In the genomic region with DNA sequence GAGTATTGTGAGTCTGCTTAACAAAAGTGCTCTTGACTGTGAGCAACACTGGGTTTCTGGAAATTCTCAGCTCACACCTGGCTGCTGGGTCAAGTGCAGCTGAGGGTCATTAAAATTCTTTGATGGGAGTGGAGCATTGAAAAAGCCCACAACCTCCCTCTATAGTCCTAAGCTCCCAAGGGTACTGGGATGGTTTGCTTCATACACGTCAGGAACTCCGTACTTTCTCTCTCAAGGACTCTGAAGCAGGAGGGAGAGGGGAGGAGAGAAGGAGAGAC, we compare ENCODE assay signal across 14 mouse cellular contexts. TPM values are rescaled to one million over a fixed set of nuclear protein-coding genes. Genes with fewer than 3 reads are reported as not detected.
DNase-seq lines count a peak whose midpoint lies in the region; ATAC-seq and TF ChIP-seq lines count a peak whose summit lies in the region.
"Had no signal": no experiment of that assay in that cellular context is flagged by ENCODE, and none has a peak within 500 bp of the region (broad histone marks: within the 10 kb centered on the region; RNA-seq: fewer than 3 reads in every experiment).

No protein-coding gene starts in this region.

- TF ChIP-seq CTCF in intestine, postnatal 0 days (IDR thresholded peaks at IDR 0.05; ENCODE audit: low read depth) = no peak

- H3K9ac ChIP-seq in intestine, embryonic 14.5 days (ENCODE audit: low read length) = no peak overlapping the region
- H3K9ac ChIP-seq in intestine, postnatal 0 days (ENCODE audit: low read depth, low read length) = no peak overlapping the region
- no peak overlapping the region for H3K9ac ChIP-seq in heart, embryonic 12.5 days
- no peak overlapping the region for H3K9ac ChIP-seq in limb, embryonic 12.5 days (replicated peaks)

- H3K27ac ChIP-seq in intestine, embryonic 14.5 days (ENCODE audit: low read depth) = no peak overlapping the region
- H3K27ac ChIP-seq in intestine, postnatal 0 days (ENCODE audit: low read depth, low read length) = no peak overlapping the region
- peak overlapping the region; percentile 91 for H3K27ac ChIP-seq in heart, embryonic 12.5 days (ENCODE audit: poor library complexity, severe bottlenecking)
- peak overlapping the region; percentile 81; the same call in 1 of the 2 replicates for H3K27ac ChIP-seq in limb, embryonic 12.5 days

- H3K4me1 ChIP-seq in intestine, embryonic 14.5 days (replicated peaks; ENCODE audit: control insufficient read depth, insufficient read depth, low read length) = peaks cover 9% of the 10 kb centered on the region; the same call in 1 of the 2 replicates
- H3K4me1 ChIP-seq in intestine, postnatal 0 days (replicated peaks; ENCODE audit: control insufficient read depth, insufficient read depth, low read length) = no peaks in the 10 kb centered on the region
- H3K4me1 ChIP-seq in heart, embryonic 12.5 days (replicated peaks) = peaks cover 19% of the 10 kb centered on the region
- peaks cover 41% of the 10 kb centered on the region for H3K4me1 ChIP-seq in limb, embryonic 12.5 days (replicated peaks)

- 11% methylated on average over 2 of the region's 2 CpGs for WGBS in intestine, embryonic 14.5 days
- WGBS in intestine, postnatal 0 days = 50% methylated on average over 2 of the region's 2 CpGs
- 47% methylated on average over 2 of the region's 2 CpGs for WGBS in heart, embryonic 12.5 days
- 5% methylated on average over 2 of the region's 2 CpGs for WGBS in limb, embryonic 12.5 days

- no peaks in the 10 kb centered on the region for H3K9me3 ChIP-seq in intestine, embryonic 14.5 days (ENCODE audit: control insufficient read depth, low read length)
- H3K9me3 ChIP-seq in intestine, postnatal 0 days (ENCODE audit: control insufficient read depth) = no peaks in the 10 kb centered on the region
- H3K9me3 ChIP-seq in heart, embryonic 12.5 days (replicated peaks) = 0 out of 2 replicates have a peak, but pooled peaks cover 2% of the 10 kb centered on the region
- H3K9me3 ChIP-seq in limb, embryonic 12.5 days = no peaks in the 10 kb centered on the region

- no peaks in the 10 kb centered on the region for H3K36me3 ChIP-seq in intestine, embryonic 14.5 days (ENCODE audit: control insufficient read depth, insufficient read depth, low read length)
- no peaks in the 10 kb centered on the region for H3K36me3 ChIP-seq in intestine, postnatal 0 days (ENCODE audit: control insufficient read depth, insufficient read depth)
- no peaks in the 10 kb centered on the region for H3K36me3 ChIP-seq in heart, embryonic 12.5 days
- no peaks in the 10 kb centered on the region for H3K36me3 ChIP-seq in limb, embryonic 12.5 days

- no peak for DNase-seq in intestine, embryonic 14.5 days (ENCODE audit: low spot score)
- DNase-seq in lung, postnatal 36 days = peak; percentile 53
- no peak for DNase-seq in urinary bladder, postnatal 25 days (ENCODE audit: low spot score)
- DNase-seq in B cell, adult 2 months = no peak
- DNase-seq: adrenal gland, adult 2 months; cerebellum, postnatal 10 days; kidney, adult 11 months; left cerebral cortex, postnatal 4 days had no signal

- peak; percentile 36; the same call in 1 of the 2 replicates for ATAC-seq in intestine, embryonic 14.5 days (replicated peaks; ENCODE audit: low FRiP score, low TSS enrichment, low read depth)
- no peak for ATAC-seq in intestine, postnatal 0 days
- ATAC-seq in heart, embryonic 12.5 days (ENCODE audit: insufficient number of reproducible peaks, low FRiP score) = peak; percentile 69
- ATAC-seq in limb, embryonic 12.5 days (ENCODE audit: insufficient number of reproducible peaks, insufficient read depth, low FRiP score, low TSS enrichment, low read depth) = peak; percentile 88
- ATAC-seq: CD4-positive, CD25-positive, alpha-beta regulatory T cell, adult 4 months; midbrain, embryonic 16.5 days; Patski had no signal

- H3K27me3 ChIP-seq in intestine, embryonic 14.5 days (replicated peaks; ENCODE audit: control insufficient read depth, insufficient read depth, low read length) = no peaks in the 10 kb centered on the region
- no peaks in the 10 kb centered on the region for H3K27me3 ChIP-seq in intestine, postnatal 0 days (replicated peaks; ENCODE audit: control insufficient read depth, insufficient read depth, low read length)
- no peaks in the 10 kb centered on the region for H3K27me3 ChIP-seq in heart, embryonic 12.5 days (replicated peaks)
- H3K27me3 ChIP-seq in limb, embryonic 12.5 days = no peaks in the 10 kb centered on the region

- no peak overlapping the region for H3K4me3 ChIP-seq in intestine, embryonic 14.5 days (ENCODE audit: low read depth, low read length)
- H3K4me3 ChIP-seq in intestine, postnatal 0 days (ENCODE audit: low read depth, low read length) = no peak overlapping the region
- H3K4me3 ChIP-seq in heart, embryonic 12.5 days = no peak overlapping the region
- H3K4me3 ChIP-seq in limb, embryonic 12.5 days (replicated peaks) = no peak overlapping the region

- no peak overlapping the region for H3K4me2 ChIP-seq in intestine, embryonic 14.5 days (ENCODE audit: low read length)
- H3K4me2 ChIP-seq in intestine, postnatal 0 days (replicated peaks; ENCODE audit: low read depth) = no peak overlapping the region
- H3K4me2 ChIP-seq in heart, embryonic 12.5 days = peak overlapping the region; percentile 55
- H3K4me2 ChIP-seq in limb, embryonic 12.5 days = peak overlapping the region; percentile 11; the same call in 1 of the 2 replicates

RNA-seq across cellular contexts. Expression of gene Homer2, which starts 19.3 kb away (rescaled TPM):
- 21.7 and 33.8 TPM in 2 replicates for polyA plus RNA-seq in intestine, embryonic 14.5 days (2014; fragmentation: Nextera tagmentation; extraction: Ambion mirVana)
- 22.2 and 26.8 TPM in 2 replicates for polyA plus RNA-seq in intestine, postnatal 0 days (2015; fragmentation: Nextera tagmentation; extraction: Ambion mirVana)
- polyA plus RNA-seq in heart, embryonic 12.5 days (2016; fragmentation: Nextera tagmentation; extraction: Ambion mirVana) = 121 and 122 TPM in 2 replicates
- 42.5 and 46.7 TPM in 2 replicates for polyA plus RNA-seq in limb, embryonic 12.5 days (2016; fragmentation: Nextera tagmentation; extraction: Ambion mirVana)

RNA-seq across cellular contexts. Expression of gene Ramac, which starts 36.1 kb away (rescaled TPM):
- polyA plus RNA-seq in intestine, embryonic 14.5 days (2014; fragmentation: Nextera tagmentation; extraction: Ambion mirVana) = 125 and 136 TPM in 2 replicates
- 117 and 118 TPM in 2 replicates for polyA plus RNA-seq in intestine, postnatal 0 days (2015; fragmentation: Nextera tagmentation; extraction: Ambion mirVana)
- 82.4 and 84.5 TPM in 2 replicates for polyA plus RNA-seq in heart, embryonic 12.5 days (2016; fragmentation: Nextera tagmentation; extraction: Ambion mirVana)
- 113 and 114 TPM in 2 replicates for polyA plus RNA-seq in limb, embryonic 12.5 days (2016; fragmentation: Nextera tagmentation; extraction: Ambion mirVana)

Comparison
In these comparisons a context has a peak if more than half of its experiments do, and no peak if none do; other contexts are left out.
1. H3K27ac ChIP-seq: peak in heart, embryonic 12.5 days (single experiment) and limb, embryonic 12.5 days (single experiment); none in intestine, embryonic 14.5 days (single experiment) and intestine, postnatal 0 days (single experiment).
2. H3K4me2 ChIP-seq: peak in heart, embryonic 12.5 days (single experiment) and limb, embryonic 12.5 days (single experiment); none in intestine, embryonic 14.5 days (single experiment) and intestine, postnatal 0 days (single experiment).